Mouse (Mus musculus) thymus, adult 18-20 months (tissue): ENCODE measurements around the gene Cyb561.

Experiments
- DNase-seq, 2 experiments: peaks; one replicate each; pipeline ENCODE4 v3.0.0; 2022; ENCODE audit warnings: mixed read lengths in 2 of 2

Gene Cyb561

DNA sequence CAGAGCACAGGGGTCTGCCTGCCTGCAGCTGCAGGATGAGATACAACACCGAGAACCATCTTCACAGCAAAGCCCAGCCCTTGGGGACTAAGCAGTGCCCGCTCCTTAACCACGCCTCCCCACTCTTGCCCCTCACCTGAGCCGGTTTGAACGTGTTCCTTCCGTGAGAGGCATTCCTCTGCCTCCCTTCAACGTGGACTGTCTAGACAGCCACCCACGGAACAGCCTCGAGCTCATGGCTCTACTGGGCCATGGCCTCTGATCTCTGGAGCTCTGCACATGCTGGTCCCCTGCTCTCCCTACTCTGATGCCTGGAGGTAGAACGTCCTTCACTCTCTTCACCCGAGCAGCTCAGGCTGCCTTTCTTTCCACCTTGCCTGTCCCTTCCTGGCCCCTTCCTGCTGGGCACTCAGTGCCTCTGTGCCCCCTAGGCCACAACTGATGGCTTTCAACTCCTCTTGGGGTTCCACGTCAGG, at the start of gene Cyb561:
TSS of gene Cyb561 (minus strand) at position 426 of the 476 bp plus-strand sequence.
- no peak for DNase-seq

DNA sequence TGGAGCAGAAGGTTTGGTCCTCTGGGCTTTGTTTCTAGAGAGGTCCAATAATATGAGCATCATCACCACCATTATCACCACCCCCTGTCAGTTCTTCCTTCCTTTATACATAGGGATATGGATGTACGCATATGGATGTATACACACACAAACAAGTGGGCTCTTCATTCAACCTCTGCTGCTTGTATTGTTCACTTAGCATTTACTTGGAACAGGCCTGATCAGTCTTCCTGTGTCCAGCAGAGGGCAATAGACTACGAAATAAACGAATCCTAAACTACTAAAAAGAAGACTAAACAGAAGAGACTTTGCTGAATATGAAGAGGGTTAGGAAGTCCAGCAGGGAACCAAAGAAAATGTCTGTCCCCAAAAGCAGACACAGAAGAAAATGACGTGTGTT, 48.6 kb upstream of the Cyb561 start:
- DNase-seq: no peak

GRCm38 (mm10) chr11:106000062-106000461, 46.9 kb upstream of the Cyb561 start:
- no peak for DNase-seq

- no peak for DNase-seq
Measured at GRCm38 (mm10) chr11:105994375-105994774, 41.2 kb upstream of the Cyb561 start, which contains the start of gene Ace3. TSS of gene Ace3 (plus strand) at chr11:105994675.

DNA sequence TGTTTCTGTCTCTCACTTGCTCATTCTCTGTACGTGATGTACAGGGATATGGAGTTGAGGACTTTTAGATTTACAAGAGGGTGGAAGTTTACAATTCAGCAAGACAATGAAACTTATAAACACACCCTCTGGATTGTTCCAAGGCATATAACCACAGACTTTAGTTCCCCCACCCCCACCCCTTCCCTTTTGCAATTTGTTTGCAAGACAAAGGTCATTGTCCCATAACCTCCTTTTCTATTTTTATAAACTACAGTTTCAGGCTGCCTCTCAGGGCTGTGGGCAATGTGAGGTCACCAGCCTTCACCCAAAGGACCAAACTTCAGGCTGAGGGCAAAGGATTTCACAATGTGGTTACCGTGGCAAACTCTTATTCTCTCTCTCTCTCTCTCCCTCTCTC, 37.1 kb upstream of the Cyb561 start:
- no peak for DNase-seq

- no peak for DNase-seq
Measured at GRCm38 (mm10) chr11:105989446-105989845, 36.3 kb upstream of the Cyb561 start.

DNA sequence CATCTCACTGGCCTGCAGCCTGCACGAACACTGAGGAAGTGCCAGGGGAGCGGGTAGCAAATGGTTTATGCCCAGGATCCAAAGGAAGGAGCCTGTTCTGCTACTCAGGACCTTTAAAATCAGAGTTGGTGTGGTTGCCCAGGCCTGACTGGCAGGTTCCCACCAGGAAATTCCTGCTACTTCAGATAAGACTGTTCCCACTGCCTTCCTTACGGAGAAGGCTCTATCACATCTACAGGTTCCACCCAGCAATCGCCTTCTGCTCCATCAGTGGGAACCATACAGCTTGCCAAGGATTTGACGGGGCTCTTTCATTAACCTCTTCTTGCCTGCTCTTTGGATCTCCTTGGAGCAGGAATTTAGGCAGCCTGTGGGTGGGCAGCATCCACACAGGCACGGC, 34.3 kb upstream of the Cyb561 start:
- no peak for DNase-seq

GRCm38 (mm10) chr11:105984452-105984851, 31.3 kb upstream of the Cyb561 start:
- no peak for DNase-seq

DNA sequence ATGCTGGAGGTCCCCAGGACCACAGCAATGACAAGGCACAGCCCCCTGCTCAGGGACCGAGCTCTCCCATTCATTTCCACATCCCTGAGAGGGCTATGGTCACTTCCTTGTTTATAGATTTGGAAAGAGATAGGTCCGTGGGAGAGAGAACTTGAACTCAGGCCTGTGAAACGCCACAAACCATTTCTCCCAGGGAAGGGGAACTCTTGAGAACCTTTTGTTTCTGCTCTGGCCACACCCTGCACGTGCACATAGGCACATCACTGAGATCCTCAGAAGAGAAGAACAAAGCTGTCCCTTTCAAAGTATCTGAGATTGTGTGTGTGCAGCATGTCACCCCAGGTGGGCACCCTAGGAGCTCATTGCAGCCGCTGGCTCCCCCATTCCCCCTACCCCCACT, 25.5 kb upstream of the Cyb561 start:
- no peak for DNase-seq

- no peak for DNase-seq
Measured at GRCm38 (mm10) chr11:105978232-105978631, 25.1 kb upstream of the Cyb561 start.

- DNase-seq: no peak
Measured at GRCm38 (mm10) chr11:105975636-105976035, 22.5 kb upstream of the Cyb561 start.

- no peak for DNase-seq
Measured at GRCm38 (mm10) chr11:105975050-105975449, 21.9 kb upstream of the Cyb561 start.

- no peak for DNase-seq
Measured at GRCm38 (mm10) chr11:105974593-105974992, 21.5 kb upstream of the Cyb561 start.

DNA sequence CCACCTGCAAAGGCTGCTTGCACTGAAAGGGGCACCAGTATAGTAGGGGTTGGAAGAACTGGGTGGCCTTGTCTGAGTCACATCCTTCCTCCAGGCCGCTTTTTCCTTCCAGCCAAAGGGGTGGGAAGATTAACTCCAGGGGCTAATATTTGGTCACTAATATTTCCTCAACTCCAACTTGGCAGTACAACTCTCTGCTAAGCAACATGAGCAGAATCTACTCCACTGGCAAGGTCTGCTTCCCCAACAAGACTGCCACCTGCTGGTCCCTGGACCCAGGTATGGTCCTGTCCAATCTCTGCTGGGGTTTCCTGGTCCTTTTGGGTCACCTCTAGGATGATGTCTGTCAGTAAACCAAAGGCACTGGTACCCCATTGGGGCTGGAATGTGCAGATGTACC, 16.4 kb upstream of the Cyb561 start:
- no peak for DNase-seq

DNA sequence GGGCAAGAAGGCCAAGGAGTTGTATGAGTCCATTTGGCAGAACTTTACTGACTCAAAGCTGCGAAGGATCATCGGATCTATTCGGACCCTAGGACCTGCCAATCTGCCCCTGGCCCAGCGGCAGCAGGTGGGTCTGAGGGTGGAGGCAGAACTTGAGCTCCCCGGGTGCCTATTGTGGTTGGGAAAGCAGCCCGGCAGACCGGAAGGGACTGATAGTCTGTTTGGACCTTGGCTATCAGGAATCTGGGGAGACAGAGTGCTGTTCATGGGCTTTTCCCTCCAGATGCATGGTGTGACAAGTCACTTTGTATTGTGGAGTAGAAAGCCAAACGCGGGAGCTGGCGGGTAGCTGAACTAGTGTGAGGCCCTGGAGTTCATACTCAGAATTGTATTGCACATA, 15.8 kb upstream of the Cyb561 start:
- DNase-seq: no peak

- no peak for DNase-seq
Measured at GRCm38 (mm10) chr11:105967741-105968574, 14.8 kb upstream of the Cyb561 start, which contains the start of gene Ace. TSS of gene Ace (plus strand) at chr11:105967945.

GRCm38 (mm10) chr11:105966288-105966687, 13.2 kb upstream of the Cyb561 start:
- no peak for DNase-seq

DNA sequence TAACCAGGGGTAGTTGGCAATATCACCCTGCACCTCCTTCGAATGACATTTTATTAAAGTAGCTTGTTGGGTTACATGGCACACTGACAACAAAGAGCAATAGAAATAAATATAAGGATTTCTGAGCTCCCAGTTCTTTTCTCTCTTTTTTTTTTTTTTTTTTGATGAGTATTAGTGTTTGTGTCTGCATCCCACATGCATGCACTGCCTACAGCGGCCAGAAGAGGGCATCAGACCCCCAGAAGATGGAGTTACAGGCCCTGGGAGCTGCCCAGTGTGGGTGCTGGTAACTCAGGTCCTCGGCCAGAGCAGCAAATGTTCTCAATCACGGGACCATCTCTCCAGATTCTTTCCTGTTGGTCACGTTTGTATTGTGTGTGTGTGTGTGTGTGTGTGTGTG, 11.6 kb upstream of the Cyb561 start:
- no peak for DNase-seq

- DNase-seq: no peak
Measured at GRCm38 (mm10) chr11:105959355-105959754, 6.2 kb upstream of the Cyb561 start.

DNA sequence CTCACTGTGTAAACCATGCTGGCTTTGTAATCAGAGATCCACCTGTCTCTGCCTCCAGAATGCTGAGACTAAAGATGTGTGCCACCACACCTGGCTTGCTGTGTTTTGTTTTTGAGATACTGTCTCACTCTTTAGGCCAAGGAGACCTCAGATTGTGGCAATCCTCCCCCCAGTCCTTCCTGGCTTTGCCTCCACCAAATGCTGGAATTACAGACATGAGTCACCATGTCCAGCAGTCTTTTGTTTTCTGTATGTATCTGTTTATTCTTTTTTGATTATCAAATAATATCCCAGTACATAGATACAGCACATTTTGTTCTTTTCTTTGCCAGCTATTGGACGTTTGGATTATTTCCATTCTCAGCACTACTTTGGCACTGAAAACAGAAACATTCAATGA, 5.4 kb upstream of the Cyb561 start:
- no peak for DNase-seq

DNA sequence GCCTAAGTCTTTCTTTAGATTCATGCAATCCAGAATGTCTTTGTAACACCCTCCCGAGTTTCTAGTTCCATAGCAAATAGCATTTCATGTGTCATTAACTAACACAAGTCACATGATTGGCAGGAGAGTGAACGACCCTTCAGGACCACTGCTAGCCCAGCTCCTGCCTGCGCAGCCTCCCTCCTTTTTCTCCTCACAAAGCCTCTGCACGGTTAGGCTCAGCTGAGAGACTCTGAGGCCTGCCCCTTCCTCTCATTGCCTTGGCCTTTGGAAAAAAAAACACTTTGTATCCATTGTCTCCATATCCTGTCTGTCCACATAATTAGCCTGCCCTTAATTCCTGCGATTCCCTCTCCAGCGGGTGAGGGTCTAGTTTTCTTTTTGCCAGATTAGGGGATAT, 4.4 kb upstream of the Cyb561 start:
- no peak for DNase-seq

- DNase-seq: no peak
Measured at GRCm38 (mm10) chr11:105955815-105956430, 2.8 kb upstream of the Cyb561 start.

- DNase-seq: no peak
Measured at GRCm38 (mm10) chr11:105953402-105953801, 266 bp upstream of the Cyb561 start.

- DNase-seq: no peak
Measured at GRCm38 (mm10) chr11:105952111-105952510, 1.0 kb downstream of the Cyb561 start.
